Mouse (Mus musculus) heart, adult 11 months (tissue): ENCODE results near the gene Ube2c.
"Not testable (repeated sequence)": the region's sequence is repeated elsewhere in the genome, so short reads cannot be mapped to it uniquely, and the experiment has no call there.

Experiments
- DNase-seq: peaks from one replicate; pipeline ENCODE4 v3.0.0; 2022

Gene Ube2c

DNA sequence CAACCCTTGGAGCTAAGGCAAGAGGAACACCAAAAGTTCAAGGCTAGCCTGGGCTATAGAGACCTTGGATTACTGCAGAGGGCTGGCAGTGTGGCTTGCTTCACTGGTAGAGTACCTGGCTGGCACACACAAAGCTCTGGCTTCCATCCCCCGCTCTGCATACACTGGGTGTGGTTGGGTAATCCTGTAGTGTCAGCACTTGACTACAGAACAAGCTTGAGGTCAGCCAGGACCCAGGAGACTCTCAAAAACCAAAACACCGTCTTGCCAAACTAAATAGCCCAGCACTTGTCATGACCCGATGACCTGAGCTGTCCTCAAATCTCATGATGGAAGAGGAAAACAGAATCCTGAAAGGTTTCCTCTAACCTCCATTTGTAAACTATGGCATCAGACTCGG is 20.8 kb downstream of the Ube2c start:
- DNase-seq: no peak

DNA sequence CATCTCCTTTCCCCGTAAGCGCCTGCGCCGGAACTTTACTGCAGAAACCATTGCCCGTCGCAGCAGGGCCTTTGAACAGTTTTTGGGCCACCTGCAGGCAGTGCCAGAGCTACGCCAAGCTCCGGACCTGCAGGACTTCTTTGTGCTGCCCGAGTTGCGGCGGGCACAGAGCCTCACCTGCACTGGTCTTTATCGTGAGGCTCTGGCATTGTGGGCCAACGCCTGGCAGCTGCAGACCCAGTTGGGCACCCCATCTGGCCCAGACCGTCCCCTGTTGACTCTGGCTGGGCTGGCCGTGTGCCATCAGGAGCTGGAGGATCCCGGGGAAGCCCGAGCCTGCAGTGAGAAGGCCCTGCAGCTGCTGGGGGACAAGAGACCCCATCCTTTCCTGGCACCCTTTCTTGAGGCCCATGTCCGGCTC is 22.2 kb downstream of the Ube2c start:
- peak; percentile 90 for DNase-seq

DNA sequence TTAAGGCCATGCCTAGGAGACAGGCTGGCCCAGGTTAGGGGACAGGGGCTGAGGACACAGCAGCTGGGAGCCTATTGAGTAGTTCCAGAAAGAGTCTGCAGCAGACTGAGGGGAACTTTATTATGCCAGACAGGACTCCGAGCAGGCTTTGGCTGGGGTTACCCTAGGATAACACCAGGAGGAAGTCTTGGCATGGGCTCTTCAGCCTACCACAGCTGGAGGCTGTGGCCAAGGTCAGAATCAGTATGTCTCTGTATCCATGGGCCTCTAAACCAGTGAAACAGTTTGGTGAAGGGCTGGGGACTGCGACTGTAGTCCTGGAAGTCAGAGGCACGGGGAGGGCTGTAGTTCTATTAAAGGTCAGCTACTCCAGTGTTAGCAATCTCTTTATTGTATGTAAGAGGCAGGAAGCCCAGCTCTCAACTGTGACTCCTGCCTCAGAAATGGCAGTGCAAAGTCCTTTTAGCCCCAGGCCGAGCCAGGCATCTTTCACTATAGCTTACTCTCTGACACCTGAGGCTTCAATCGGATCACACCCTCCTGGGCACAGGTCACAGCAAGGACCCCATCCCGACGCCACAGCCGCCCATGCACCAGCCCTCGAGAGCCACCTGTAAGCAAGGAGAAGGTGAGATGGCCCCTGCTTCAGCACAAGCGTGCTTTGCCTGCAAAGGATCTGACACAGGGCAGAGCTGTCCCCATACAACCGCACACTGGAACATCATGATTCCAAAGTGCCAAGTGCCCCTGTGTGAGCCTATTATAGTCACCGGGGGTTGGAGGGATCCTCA is 22.9 kb downstream of the Ube2c start:
- DNase-seq: peak; percentile 90

DNA sequence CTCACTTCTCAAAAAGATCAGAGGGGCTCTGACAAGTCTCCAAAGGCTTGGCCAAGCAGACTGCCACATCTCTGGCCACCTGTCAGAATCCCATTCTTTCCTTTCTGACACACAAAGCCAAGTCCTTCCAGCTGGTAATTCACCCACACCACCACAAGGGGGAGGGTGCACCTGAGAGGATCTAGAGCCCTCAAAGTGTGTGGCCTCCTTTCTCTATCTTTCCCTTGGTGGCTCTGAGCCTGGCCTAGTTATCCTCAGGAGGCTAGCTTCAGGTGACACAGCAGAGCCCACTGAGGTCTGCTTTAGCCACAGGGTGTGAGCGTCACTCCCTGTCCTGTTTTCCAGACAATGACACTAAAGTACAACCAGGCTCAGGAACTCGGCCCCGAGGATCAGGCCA is 23.5 kb downstream of the Ube2c start:
- DNase-seq: peak; percentile 93

DNA sequence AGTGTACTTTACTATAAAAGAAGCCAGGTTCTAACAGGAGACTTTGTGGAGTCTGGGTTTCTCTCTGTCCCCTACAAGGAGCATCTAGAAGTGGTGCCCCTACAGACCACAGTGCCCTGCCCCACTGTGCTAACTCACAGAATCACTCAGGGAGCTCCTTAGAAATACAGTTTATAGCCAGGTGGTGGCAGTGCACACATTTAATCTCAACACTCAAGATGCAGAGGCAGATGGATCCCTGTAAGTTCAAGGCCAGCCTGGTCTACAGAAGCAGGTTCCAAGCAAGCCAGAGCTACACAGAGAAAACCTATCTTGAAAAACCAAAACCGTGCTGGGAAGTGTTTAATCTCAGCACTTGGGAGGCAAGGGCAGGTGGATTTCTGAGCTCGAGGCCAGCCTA is 24.1 kb downstream of the Ube2c start:
- peak; percentile 85 for DNase-seq

DNA sequence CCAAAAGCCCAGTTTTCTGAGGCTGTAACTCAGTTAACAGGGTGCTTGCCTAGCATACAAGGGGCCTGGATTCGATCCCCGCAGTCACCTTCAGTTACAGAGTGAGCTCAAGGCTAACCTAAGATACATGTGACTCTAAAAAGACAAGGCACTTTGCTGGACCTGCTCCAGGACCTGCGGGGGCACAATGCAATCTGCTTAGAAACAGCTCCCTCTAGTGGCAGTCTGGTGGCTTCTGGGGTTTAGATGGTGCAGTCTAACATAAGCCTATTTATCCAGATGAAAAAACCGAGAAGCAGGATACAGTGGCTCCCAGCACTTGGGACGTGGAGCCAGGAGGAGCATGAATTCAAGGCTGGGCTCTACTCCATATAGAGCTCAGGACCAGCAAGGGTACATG is 24.6 kb downstream of the Ube2c start:
- peak; percentile 96 for DNase-seq

DNA sequence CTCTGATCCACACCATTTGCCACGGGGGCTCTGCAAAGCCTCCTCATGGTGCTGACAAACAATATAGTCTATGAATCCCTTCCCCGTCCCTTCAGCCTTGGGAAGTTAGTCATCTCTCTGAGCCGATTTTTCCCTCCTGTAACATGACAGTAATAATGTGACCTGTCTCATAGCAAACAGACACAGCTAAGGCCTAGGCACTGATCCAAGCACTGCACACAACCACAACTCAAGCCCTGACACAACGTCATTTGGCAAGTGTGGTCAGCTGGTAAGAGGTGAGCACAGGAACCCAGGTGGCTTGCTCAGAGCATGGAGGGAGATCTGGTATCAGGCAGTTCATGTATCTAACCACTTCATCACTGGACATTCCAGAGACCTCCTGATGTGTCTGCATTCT is 26.2 kb downstream of the Ube2c start:
- DNase-seq: no peak

DNA sequence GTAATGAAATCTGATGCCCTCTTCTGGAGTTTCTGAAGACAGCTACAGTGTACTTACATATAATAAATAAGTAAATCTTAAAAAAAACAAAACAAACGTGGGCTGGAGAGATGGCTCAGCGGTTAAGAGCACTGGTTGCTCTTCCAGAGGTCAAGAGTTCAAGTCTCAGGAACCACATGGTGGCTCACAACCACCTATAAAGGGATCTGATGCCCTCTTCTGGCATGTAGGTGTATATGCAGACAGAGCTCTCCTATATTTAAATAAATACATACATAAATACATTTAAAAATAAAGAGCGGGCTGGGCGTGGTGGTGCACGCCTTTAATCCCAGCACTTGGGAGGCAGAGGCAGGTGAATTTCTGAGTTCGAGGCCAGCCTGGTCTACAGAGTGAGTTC is 28.9 kb downstream of the Ube2c start:
- DNase-seq: not testable (repeated sequence)

DNA sequence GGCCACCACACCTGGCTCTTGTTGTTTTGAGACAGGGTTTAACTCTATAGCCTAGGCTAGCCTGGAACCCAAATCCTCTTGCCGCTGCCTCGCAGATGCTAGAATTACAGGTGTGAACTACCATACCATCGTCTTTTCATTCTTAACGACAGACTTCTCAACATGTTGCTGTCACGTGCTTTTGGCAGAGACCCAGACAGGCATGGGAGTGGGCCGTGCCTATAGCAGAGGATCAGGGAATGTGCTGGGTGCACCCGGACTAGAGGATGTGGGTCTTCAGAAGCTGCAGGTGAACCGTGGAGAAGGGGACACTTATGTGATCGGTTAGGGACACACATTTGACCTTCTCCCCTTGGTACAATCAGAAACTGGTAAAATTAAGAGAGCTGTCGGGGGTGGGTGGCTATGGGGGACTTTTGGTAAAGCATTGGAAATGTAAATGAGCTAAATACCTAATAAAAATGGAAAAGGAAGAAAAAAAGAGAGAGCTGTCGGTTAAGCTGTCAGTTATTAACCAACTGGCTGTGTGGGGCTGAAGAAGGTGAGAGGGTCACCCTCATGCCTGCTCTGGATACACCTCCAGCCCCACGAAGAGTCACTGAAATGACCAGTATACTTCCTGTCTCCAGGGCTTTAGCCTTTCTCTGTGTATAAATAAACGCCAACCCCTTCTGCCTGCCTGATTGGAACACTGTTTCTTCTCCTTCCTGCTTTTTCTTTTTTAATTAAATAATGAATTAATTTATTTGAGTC is 30.7 kb downstream of the Ube2c start:
- no peak for DNase-seq

DNA sequence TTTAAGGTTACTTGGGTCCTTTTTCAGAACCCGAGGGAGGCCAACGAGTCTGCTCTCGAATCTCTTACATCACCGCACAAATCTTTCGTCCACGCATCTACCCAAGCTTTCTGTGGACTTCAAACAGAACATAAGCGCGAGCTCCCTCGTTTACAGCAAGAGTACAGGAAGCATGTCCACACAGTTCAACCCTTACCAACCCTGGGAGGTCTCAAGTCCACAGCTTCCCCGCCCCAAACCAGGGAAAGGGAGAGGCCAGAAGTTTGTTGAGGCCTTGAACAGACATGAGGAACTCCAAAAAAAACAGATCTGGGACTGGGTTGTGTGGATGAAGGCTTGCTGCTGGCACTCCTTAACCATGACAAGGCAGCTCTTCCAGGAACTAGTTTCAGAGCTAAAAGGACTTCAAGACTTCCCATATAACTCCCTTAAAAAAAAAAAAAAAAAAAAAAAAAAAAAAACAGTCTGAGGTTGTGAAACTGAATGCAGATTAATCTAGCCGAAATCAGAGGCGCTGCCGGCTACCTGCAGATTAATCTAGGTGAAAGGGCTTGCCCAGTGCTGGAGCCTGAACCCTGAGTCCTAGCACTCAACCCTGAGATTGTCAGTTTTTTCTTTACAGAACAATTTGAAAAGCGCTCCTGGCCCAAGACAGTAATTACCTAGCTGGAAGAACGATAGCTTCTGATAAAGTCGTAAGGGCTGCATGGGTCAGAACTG is 33.7 kb downstream of the Ube2c start:
- DNase-seq: no peak

DNA sequence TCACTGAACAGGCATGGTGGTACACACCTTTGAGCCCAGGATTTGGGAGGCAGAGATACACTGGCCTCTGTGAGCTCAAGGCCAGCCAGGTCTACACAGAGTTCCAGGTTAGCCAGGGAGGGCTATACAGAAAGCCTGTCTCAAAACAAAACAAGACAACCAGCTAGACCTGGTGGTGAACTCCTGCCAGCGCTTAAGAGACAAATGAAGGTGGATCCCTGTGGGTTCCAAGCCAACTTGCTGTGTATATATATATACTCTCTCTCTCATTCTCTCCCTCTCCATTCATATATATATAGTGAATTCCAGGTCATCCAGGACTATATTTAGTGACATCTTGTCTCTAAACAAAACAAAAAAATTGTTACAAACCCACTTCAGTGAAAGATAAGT is 34.2 kb downstream of the Ube2c start:
- no peak for DNase-seq

DNA sequence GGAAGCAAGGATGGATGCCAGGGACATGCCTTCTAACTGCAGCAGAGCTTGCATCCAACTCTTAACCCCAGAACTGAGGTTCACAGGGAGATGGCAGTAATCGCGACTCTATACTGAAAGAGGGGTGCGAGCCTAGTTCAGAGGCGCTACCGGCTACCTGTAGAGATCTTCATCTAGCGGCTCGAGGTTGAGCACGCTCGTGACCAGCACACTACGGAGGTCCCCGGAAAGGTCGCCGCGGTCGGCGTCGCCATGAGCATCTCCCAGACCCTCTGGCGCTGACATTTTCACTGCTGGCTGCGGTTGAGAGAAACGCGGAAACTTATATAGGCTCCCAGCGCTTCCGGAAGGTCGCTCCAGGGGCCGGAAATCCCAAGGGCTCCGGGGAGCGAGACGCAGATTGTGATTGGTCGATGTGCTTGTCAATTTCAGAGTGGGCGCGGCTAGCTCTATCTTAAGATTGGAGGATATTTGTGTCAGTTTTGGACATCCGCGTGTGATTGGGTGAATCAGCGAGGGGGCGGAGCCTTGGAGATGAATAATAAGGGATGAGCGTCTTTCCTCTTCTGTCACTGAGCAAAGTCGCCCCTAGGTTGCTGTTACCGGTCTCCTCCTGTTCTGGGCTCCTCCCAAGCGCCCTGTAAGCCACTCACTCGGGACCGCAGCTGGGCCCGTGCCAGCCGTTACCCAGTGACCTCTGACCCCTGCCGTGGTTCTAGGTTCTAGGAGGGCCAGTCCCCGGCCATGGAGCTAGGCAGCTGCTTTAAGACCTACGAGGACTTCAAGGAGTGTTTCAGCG is 35.0 kb downstream of the Ube2c start, which contains the start of the genes Acot8 and Zswim3:
TSS of gene Acot8 (minus strand) at position 350 of the 799 bp plus-strand sequence.
TSS of gene Zswim3 (plus strand) at position 566 of the 799 bp plus-strand sequence.
- peak; percentile 100 for DNase-seq

DNA sequence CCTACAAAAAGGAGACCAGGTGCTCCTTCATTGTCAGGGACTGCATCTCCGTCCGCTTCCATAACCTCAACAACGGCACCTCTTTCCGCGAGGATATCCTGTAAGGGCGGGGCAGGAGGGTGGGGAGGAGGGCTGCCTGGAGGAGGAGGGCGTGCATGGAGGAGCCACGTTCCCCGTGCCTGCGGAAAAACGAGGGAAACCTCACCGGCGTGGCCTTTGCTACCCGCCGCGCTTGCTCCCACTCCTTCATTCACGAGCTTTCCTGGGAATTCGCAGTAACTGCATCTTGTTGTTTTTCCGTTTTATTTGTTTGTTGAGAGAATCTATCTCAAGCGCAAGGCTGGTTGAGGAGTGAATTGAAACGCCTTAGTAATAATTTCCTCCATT is 35.6 kb downstream of the Ube2c start:
- no peak for DNase-seq

DNA sequence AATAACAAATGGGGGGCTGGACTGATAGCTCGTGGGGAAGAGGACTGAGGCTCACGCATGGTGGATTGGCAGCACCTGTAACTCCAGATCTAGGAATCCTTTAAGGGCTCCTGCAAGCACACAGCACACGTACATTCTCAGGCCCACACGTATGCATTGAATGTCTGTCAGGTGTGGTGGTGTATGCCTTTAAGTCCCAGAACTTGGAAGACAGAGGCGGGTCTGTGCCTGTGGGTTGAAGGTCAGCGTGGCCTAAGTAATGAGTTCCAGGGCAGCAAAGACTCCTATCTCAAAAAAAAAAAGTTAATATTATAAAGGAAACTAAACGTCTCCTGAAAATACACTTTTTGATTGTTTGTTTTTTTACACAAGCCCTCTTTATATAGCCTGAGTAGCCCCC is 36.9 kb downstream of the Ube2c start:
- peak; percentile 52 for DNase-seq

DNA sequence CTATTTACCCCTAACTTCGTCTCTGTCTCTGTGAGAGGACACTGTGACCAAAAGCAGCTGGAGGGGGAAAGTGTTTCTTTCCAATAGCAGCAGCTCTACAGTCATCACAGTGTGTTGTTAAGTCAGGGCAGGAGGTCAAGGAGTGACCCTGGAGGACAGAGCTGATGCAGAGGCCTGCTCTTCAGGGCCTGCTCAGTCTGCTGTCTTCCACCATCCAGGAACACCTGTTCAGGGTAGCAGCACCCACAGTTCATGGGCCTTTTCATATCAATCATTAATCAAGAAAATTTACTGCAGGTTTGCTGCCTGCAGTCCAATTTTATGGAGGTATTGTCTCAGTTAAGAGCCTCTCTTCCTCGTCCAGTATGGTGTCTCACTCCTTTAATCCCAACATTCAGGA is 43.9 kb downstream of the Ube2c start:
- DNase-seq: no peak

DNA sequence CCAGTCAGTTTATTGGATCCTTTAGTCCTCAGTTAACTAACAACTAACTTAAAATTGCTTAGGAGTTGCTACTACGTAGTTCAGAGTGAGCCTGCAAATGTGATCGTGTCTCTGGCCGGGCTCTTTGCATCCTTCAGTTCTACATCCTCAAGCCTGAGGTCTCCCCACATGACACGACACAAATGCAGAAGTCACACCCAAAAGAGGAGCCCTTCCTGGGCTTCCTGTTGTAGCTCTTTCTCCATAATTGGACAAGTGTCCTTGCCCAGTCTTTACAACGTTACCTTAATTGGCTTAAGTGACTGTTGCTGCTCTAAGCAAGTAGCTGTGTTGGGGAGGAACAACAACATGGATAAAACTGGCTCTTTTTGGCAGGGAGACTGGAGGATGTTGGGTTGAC is 45.6 kb downstream of the Ube2c start:
- DNase-seq: peak; percentile 79

DNA sequence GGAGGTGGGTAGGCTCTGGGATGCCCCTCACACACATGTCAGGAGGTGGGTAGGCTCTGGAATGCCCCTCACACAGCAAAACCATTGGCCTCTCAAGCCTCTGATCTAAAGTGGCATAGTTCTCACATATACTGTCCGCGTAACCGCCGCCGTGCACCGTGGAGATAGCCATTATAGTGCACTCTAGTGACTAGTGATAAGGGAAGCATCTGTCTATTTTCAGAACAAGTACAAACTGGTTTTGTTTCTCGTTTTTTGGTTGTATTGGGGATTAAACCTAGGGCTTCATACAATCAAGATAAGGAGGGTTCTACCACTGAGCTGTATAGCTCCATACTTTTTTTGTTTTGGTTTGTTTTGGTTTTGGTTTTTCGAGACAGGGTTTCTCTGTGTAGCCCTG is 46.1 kb downstream of the Ube2c start:
- peak; percentile 76 for DNase-seq

DNA sequence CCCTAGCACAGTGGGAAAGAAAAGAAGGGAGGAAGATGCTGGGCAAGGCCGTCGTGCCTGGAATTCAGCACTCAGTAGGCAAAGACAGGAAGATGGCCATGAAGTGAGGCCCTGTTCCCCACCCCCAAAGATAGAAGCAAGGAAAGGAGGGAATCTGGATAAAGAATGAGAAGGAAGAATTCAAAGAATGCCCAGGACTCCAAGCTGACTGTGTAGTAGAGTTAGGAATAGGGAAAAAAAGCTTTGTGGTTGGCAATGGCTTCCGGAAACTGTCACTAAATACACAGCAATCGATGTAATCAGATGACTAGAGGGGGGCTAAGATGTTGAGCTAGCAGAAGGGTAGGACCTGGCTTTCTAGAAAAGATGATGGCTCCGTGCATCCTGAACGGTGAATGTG is 47.5 kb downstream of the Ube2c start:
- no peak for DNase-seq

DNA sequence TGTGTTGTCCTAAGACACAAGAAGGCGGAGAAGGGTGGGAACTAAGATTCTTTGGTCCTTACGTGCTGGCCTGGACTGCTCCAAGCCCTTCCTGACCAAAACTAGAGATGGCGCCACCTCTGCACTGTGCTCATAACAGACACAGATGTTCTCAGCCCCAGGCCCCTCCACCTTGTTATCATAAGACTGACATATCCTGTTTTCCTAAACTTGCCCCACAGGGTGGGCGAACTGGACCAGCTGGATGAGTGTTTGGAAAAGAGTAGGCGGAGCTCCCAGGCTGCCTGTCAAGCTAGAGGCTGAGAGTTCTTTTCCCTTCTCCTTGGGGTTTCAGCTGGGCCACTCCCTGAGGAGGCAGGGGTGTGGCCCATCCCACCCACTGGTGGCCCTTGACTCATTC is 48.0 kb downstream of the Ube2c start:
- no peak for DNase-seq

DNA sequence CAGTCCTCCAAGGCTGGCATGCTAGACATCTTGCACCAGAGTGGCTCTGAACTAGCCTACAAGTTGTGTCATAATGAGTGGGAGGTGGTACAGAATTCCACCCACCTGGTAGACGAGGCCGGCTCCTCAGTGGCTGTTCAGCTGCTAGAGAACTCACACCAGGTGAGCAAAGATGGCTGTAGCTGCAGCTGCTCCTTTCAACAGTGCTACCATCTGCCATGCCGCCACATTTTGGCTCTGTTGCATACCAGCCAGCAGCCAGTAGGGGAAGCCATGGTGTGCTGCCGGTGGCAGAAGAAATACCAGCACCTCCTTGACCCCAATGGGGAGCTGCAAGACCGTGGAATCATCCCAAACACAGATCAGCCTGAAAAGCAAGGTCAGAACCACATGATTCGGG is 51.4 kb downstream of the Ube2c start:
- no peak for DNase-seq

DNA sequence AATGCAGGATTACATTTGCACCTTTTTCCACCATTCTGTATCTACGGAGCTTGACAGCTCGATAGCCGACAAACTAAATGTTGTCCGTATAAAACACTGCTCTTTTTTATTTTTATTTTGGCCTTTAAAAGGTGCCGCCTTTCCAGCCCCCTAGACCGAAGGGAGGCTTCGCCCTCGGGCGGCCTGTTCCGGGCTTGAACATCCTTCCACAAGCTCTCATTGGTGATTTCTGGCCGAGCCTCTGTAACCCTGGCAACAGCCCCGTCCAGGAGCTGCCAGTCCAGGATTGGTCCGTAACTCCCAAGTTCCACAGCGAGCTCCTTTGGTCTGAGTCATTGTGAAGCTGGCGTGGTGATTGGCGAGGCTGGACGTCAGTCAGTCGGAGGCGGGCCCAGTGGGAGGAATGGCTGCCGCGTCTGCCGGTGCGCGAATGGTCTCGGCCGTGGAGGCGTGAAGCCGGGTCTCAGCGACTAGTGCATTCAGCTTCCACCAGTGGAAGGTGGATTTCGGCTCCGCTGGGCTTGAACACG is 53.0 kb downstream of the Ube2c start, which contains the start of gene Zswim1:
TSS of gene Zswim1 (plus strand) at position 51 of the 530 bp plus-strand sequence.
- DNase-seq: peak; percentile 100

DNA sequence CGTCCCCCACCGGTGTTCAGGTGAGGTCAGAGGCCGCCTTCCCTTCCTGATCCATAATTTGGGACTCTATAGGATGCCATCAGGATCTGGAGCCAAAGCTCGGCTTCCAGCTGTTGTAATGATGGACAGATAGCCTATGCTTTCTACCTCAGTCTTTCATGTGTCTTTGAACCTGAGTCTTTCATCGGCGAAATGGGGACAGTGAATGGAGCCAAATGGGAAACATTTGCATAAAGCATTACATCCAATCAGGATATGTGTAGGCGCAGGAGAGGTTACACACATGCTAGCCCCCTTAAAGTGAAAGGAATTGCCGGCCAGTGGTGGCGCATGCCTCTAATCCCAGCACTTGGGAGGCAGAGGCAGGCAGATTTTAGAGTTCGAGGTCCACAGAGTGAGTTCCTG is 53.5 kb downstream of the Ube2c start:
- DNase-seq: no peak
